Mouse (Mus musculus) myocyte (in vitro differentiated cells): ENCODE measurements around the gene Htt.

Source experiments
- CEBPB ChIP-seq: IDR thresholded peaks from 2 replicates; pipeline ENCODE4 v1.6.1; 2011; ENCODE audit warnings: mild to moderate bottlenecking, moderate library complexity; ENCODE audit not compliant: poor library complexity, insufficient read depth, severe bottlenecking
- E2F4 ChIP-seq: IDR thresholded peaks from one replicate; pipeline ENCODE4 v1.6.1; 2011; ENCODE audit warnings: mild to moderate bottlenecking, control low read depth, moderate library complexity; ENCODE audit not compliant: insufficient read depth
- MAX ChIP-seq: IDR thresholded peaks from one replicate; pipeline ENCODE4 v1.6.1; 2011; ENCODE audit warnings: low read depth, mild to moderate bottlenecking, control low read depth
- MYOD1 ChIP-seq, 3 experiments: IDR thresholded peaks; one replicate each; pipeline ENCODE4 v1.6.1; 2011; ENCODE audit warnings: control low read depth in 2 of 3, low read depth in 2 of 3, mild to moderate bottlenecking in 2 of 3, moderate library complexity in 1 of 3; ENCODE audit not compliant: insufficient read length in 2 of 3, control insufficient read depth in 1 of 3
- MYOG ChIP-seq, 3 experiments: IDR thresholded peaks; one replicate each; pipeline ENCODE4 v1.6.1; 2011; ENCODE audit warnings: control low read depth in 2 of 3, low read depth in 2 of 3, mild to moderate bottlenecking in 2 of 3; ENCODE audit not compliant: insufficient read length in 2 of 3, control insufficient read depth in 1 of 3, insufficient read depth in 1 of 3
- POLR2A ChIP-seq: IDR thresholded peaks from one replicate; pipeline ENCODE4 v1.6.1; 2011; ENCODE audit warnings: low read depth, mild to moderate bottlenecking, control low read depth, moderate library complexity; ENCODE audit not compliant: insufficient read length
- REST ChIP-seq: IDR thresholded peaks from one replicate; pipeline ENCODE4 v1.6.1; 2011; ENCODE audit warnings: mild to moderate bottlenecking, control low read depth, moderate library complexity; ENCODE audit not compliant: insufficient read depth, insufficient read length
- USF1 ChIP-seq: IDR thresholded peaks from one replicate; pipeline ENCODE4 v1.6.1; 2011; ENCODE audit warnings: low read depth, mild to moderate bottlenecking, control low read depth, moderate library complexity

DNA sequence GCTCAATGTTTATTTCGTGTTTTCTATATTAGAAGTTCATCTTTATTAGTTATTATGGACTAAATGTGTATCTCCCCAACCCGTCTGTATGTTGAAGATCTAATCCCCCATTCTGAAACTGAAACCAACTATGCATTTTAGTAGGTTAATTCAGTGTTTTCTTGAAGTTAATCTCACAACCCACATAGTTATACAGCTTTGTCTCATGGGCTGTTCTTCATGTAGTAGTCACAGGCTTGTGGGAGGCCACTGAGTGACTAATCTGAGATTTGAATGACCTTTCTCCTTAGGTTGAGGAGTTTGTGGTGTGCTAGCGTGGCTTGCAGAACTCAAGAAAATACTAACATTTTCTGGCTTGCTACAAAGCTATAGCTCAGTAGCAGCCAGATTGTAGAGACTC, 23.5 kb downstream of the Htt start:
- TF ChIP-seq REST: no peak
- no peak for TF ChIP-seq E2F4
- TF ChIP-seq POLR2A: no peak
- no peak for TF ChIP-seq CEBPB
- no peak for TF ChIP-seq MAX
- no peak for TF ChIP-seq USF1
- no peak for TF ChIP-seq MYOD1 (IDR thresholded peaks at IDR 0.05; ENCODE audit: control insufficient read depth in 1 of 3, insufficient read length in 2 of 3, low read depth in 2 of 3)
- TF ChIP-seq MYOG (IDR thresholded peaks at IDR 0.05; ENCODE audit: control insufficient read depth in 1 of 3, insufficient read depth in 1 of 3, insufficient read length in 2 of 3, low read depth in 2 of 3): no peak
